Mouse (Mus musculus) liver, postnatal 0 days (tissue): Measurements from ENCODE around the gene Ctc1.

Experiments
- CTCF ChIP-seq: sonication (generic); IDR thresholded peaks from 2 replicates; pipeline ENCODE4 v1.5.1; 2016; ENCODE audit warnings: antibody characterized with exemption, low read depth
- EP300 ChIP-seq: IDR thresholded peaks from 2 replicates; pipeline ENCODE4 v1.6.1; 2016; ENCODE audit warnings: antibody characterized with exemption, low read depth, mild to moderate bottlenecking

DNA sequence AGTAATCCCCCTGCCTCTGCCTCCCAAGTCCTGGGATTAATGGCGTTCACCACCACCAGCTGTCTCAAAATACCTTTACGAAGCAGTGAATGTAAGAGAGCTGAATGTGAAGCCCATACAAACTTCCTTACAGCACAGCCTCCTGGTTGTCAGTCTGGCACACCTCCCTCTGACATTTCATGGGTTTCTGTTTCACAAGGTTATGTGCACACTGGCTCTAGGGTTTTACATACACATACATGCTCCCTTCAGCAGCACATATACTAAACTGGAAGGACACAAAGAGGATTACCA is 59.0 kb downstream of the Ctc1 start:
- TF ChIP-seq EP300 (no peak), CTCF (no peak)
